Mouse (Mus musculus): ENCODE results near the gene Atp1a2. TPM values are rescaled to one million over a fixed set of nuclear protein-coding genes. Genes with fewer than 3 reads are reported as not detected.
A peak's percentile ranks its signal among the peaks of the same experiment; 100 is the strongest.

The Atp1a2 gene
- polyA plus RNA-seq, 1 experiment from 2014 or later: 3.0 TPM

DNA sequence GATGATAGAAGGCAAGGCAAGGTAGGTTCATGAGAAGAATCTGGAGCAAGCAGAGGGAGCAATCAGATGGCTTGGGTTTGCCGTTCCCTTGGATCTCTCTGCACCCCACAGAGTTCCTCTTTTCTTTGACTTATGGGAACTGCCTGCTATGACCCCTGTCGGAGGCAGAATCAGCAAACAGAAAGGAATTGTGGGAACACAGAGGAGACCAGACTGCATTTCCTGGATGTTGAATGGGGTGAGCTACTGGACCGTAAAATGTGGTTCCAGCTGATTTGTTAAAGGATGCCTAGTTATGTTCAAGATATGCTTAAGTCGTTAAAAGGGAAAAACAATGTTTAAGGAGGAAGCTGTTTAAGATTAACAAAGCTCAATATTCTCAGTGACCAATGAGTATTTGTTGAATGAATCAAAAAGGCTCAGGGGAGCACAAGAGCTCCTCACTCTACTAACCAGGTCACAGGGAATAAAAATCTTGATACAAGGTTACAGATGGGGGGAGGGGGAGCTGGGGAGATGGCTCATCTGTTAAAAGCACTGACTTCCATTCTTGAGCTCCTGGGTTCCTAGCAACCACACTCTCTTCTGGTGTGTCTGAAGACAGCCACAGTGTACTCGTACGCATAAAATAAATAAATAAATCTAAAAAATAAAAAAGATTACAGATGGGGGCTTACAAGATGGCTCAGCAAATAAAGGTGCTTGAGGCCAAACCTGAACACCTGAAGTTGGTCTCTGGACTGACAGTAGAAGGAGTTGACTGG, 56.7 kb downstream of the Atp1a2 start:
- Histone ChIP-seq H3K27me3 (ENCODE audit: low read depth, poor library complexity, severe bottlenecking) (peaks cover 30% of the 10 kb centered on the region), H3K36me3 (no peaks in the 10 kb centered on the region), H3K4me3 (no peak overlapping the region), H3K27ac (replicated peaks) (peak overlapping the region; percentile 53), H3K4me1 (peaks cover 45% of the 10 kb centered on the region), H3K9me3 (replicated peaks) (no peaks in the 10 kb centered on the region)
- no peak for DNase-seq (ENCODE audit: low spot score)
- 40% methylated on average over 6 of the region's 6 CpGs for WGBS

DNA sequence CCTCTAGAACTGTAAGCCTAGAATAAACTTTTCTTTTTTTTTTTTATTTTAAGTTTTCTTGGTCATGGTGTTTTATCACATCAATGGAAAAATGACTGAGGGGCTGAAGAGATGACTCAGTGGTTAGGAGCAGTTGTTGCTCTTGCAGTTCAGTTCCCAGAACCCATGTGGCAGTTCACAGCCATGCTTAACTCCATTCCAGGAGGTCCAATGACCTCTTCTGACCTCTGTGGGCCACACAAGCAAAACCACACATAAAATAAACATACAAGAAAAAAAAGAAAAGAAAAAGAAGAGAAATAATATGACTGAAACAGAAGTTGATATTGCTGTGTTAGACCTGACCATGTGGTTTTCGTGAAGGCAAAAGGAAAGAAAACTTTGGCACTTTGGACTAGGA, 68.6 kb downstream of the Atp1a2 start:
- DNase-seq (ENCODE audit: low spot score): no peak
- Histone ChIP-seq H3K4me1 (no peaks in the 10 kb centered on the region), H3K9me3 (replicated peaks) (no peaks in the 10 kb centered on the region), H3K27ac (replicated peaks) (no peak overlapping the region), H3K4me3 (no peak overlapping the region), H3K27me3 (ENCODE audit: low read depth, poor library complexity, severe bottlenecking) (no peaks in the 10 kb centered on the region), H3K36me3 (no peaks in the 10 kb centered on the region)
- WGBS: 74% methylated on average over 1 of the region's 1 CpGs

DNA sequence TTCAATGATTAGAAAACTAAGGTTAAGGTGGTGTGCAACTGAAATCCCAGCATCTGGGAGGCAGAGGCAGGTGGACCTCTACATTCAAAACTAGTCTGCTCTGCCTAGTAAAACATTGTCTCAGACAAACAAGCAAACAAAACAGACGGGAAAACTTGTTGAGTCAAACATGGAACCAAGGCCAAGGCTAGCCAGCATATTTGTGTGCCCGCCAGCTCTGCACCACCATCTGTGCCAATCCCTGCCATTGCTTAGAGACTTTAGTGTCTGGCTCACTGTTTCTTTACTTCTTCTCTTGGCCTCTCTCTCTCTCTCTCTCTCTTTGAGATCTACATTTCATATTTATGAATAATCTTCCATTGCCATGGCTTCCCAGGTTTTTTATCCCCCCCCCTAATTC, 69.7 kb downstream of the Atp1a2 start:
- Histone ChIP-seq H3K36me3 (no peaks in the 10 kb centered on the region), H3K27me3 (ENCODE audit: low read depth, poor library complexity, severe bottlenecking) (no peaks in the 10 kb centered on the region), H3K9me3 (replicated peaks) (no peaks in the 10 kb centered on the region), H3K4me1 (no peaks in the 10 kb centered on the region), H3K4me3 (no peak overlapping the region), H3K27ac (replicated peaks) (no peak overlapping the region)
- 98% methylated on average over 2 of the region's 2 CpGs for WGBS
- DNase-seq (ENCODE audit: low spot score): no peak

Other genes with a start within 250 kb of the Atp1a2 start
- 5.5 and 6.9 TPM in 2 replicates for gene Nhlh1, start 240.5 kb downstream of the Atp1a2 start, polyA plus RNA-seq (2016; fragmentation: Nextera tagmentation; extraction: Ambion mirVana)
- gene Copa, start 215.5 kb downstream of the Atp1a2 start, polyA plus RNA-seq (2016; fragmentation: Nextera tagmentation; extraction: Ambion mirVana): 175 and 206 TPM in 2 replicates
- gene Ncstn, start 215.3 kb downstream of the Atp1a2 start, polyA plus RNA-seq (2016; fragmentation: Nextera tagmentation; extraction: Ambion mirVana): 106 and 129 TPM in 2 replicates
- 166 and 175 TPM in 2 replicates for gene Pex19, start 171.3 kb downstream of the Atp1a2 start, polyA plus RNA-seq (2016; fragmentation: Nextera tagmentation; extraction: Ambion mirVana)
- gene Dcaf8, start 150.0 kb downstream of the Atp1a2 start, polyA plus RNA-seq (2016; fragmentation: Nextera tagmentation; extraction: Ambion mirVana): 124 and 138 TPM in 2 replicates
- 340 and 410 TPM in 2 replicates for gene Pea15a, start 91.3 kb downstream of the Atp1a2 start, polyA plus RNA-seq (2016; fragmentation: Nextera tagmentation; extraction: Ambion mirVana)
- 1.3 and 1.8 TPM in 2 replicates for gene Casq1, start 78.2 kb downstream of the Atp1a2 start, polyA plus RNA-seq (2016; fragmentation: Nextera tagmentation; extraction: Ambion mirVana)
- not detected in 2 replicates for gene Atp1a4, start 39.6 kb downstream of the Atp1a2 start, polyA plus RNA-seq (2016; fragmentation: Nextera tagmentation; extraction: Ambion mirVana)
- gene Igsf8, start 36.4 kb downstream of the Atp1a2 start, polyA plus RNA-seq (2016; fragmentation: Nextera tagmentation; extraction: Ambion mirVana): 50.2 and 62.4 TPM in 2 replicates
- gene Kcnj9, start 31.3 kb upstream of the Atp1a2 start, polyA plus RNA-seq (2016; fragmentation: Nextera tagmentation; extraction: Ambion mirVana): 0.23 and 0.61 TPM in 2 replicates
- 0.46 and 0.75 TPM in 2 replicates for gene Kcnj10, start 43.1 kb upstream of the Atp1a2 start, polyA plus RNA-seq (2016; fragmentation: Nextera tagmentation; extraction: Ambion mirVana)
- gene Pigm, start 78.5 kb upstream of the Atp1a2 start, polyA plus RNA-seq (2016; fragmentation: Nextera tagmentation; extraction: Ambion mirVana): 9.3 and 9.9 TPM in 2 replicates
- gene Slamf9, start 177.3 kb upstream of the Atp1a2 start, polyA plus RNA-seq (2016; fragmentation: Nextera tagmentation; extraction: Ambion mirVana): 0.09 and 0.16 TPM in 2 replicates
- gene Igsf9, start 183.7 kb upstream of the Atp1a2 start, polyA plus RNA-seq (2016; fragmentation: Nextera tagmentation; extraction: Ambion mirVana): 76.2 and 95.8 TPM in 2 replicates
- gene Tagln2, start 202.0 kb upstream of the Atp1a2 start, polyA plus RNA-seq (2016; fragmentation: Nextera tagmentation; extraction: Ambion mirVana): 70.8 and 79.2 TPM in 2 replicates
- gene Cfap45, start 222.7 kb upstream of the Atp1a2 start, polyA plus RNA-seq (2016; fragmentation: Nextera tagmentation; extraction: Ambion mirVana): 1.0 and 1.7 TPM in 2 replicates